Mouse (Mus musculus): Measurements from ENCODE around the gene Duoxa1. TPM values are rescaled to one million over a fixed set of nuclear protein-coding genes. Genes with fewer than 3 reads are reported as not detected.

The Duoxa1 gene
- total and polyA plus RNA-seq, 3 experiments: not detected

GRCm38 (mm10) chr2:122298096-122298499 is 15.4 kb downstream of the Duoxa1 start, which contains the start of gene Duox2:
Gene Duox2, minus strand, starts transcription at chr2:122298449.
- Histone ChIP-seq H3K9ac (ENCODE audit: control insufficient read depth, low read depth, low read length, poor library complexity, severe bottlenecking) (no peak within 1 kb of the TSS), H3K79me2 (ENCODE audit: control insufficient read depth, insufficient read depth, low read length, poor library complexity) (no peaks in the 10 kb centered on the region), H3K9me3 (replicated peaks; ENCODE audit: insufficient read depth, low read length) (no peaks in the 10 kb centered on the region), H3K27me3 (ENCODE audit: control insufficient read depth in 1 of 2, insufficient read depth in 2 of 2, low read length in 2 of 2) (no peaks in the 10 kb centered on the region), H3K4me1 (ENCODE audit: control insufficient read depth in 1 of 2, insufficient read depth in 2 of 2, low read length in 2 of 2) (no peaks in the 10 kb centered on the region), H3K27ac (ENCODE audit: control insufficient read depth, low read depth, low read length) (no peak within 1 kb of the TSS), H3K36me3 (ENCODE audit: control insufficient read depth in 1 of 2, insufficient read depth in 2 of 2, low read length in 2 of 2) (no peaks in the 10 kb centered on the region), H3K4me3 (ENCODE audit: control insufficient read depth in 1 of 2, insufficient read depth in 1 of 2, low read depth in 2 of 2, low read length in 2 of 2) (no peak within 1 kb of the TSS)
- TF ChIP-seq E2F4 (IDR thresholded peaks at IDR 0.05; ENCODE audit: borderline replicate concordance, low read depth, low read length) (no peak), BHLHE40 (IDR thresholded peaks at IDR 0.05; ENCODE audit: borderline replicate concordance, low read depth, low read length) (no peak), UBTF (IDR thresholded peaks at IDR 0.05; ENCODE audit: borderline replicate concordance, insufficient read depth, low read depth, low read length) (no peak), MXI1 (IDR thresholded peaks at IDR 0.05; ENCODE audit: low read depth, low read length) (no peak), ETS1 (IDR thresholded peaks at IDR 0.05; ENCODE audit: low read depth, low read length) (no peak), NELFE (IDR thresholded peaks at IDR 0.05; ENCODE audit: low read depth, low read length) (no peak), ZNF384 (IDR thresholded peaks at IDR 0.05; ENCODE audit: low read depth, low read length) (no peak), SIN3A (IDR thresholded peaks at IDR 0.05; ENCODE audit: low read length) (no peak), JUND (IDR thresholded peaks at IDR 0.05; ENCODE audit: low read depth, low read length) (no peak), ZC3H11A (IDR thresholded peaks at IDR 0.05; ENCODE audit: low read depth, low read length) (no peak), GABPA (IDR thresholded peaks at IDR 0.05; ENCODE audit: low read depth, low read length) (no peak), KAT2A (conservative IDR thresholded peaks at IDR 0.05; ENCODE audit: low read depth, low read length) (no peak), MYC (IDR thresholded peaks at IDR 0.05; ENCODE audit: low read depth, low read length) (no peak), ELF1 (IDR thresholded peaks at IDR 0.05; ENCODE audit: low read depth, low read length) (no peak)
- no peak for DNase-seq (ENCODE audit: low read depth, low spot score)

- Histone ChIP-seq H3K4me1 (ENCODE audit: control insufficient read depth in 1 of 2, insufficient read depth in 2 of 2, low read length in 2 of 2) (no peaks in the 10 kb centered on the region), H3K9ac (ENCODE audit: control insufficient read depth, low read depth, low read length, poor library complexity, severe bottlenecking) (no peak overlapping the region)
These were observed 16.0 kb downstream of the Duoxa1 start for GRCm38 (mm10) chr2:122297271-122298095.

More at GRCm38 (mm10) chr2:122297271-122298095, 16.0 kb downstream of the Duoxa1 start:
- no peak for DNase-seq (ENCODE audit: low read depth, low spot score)
- Histone ChIP-seq H3K27me3 (ENCODE audit: control insufficient read depth in 1 of 2, insufficient read depth in 2 of 2, low read length in 2 of 2) (no peaks in the 10 kb centered on the region), H3K27ac (ENCODE audit: control insufficient read depth, low read depth, low read length) (no peak overlapping the region), H3K4me3 (ENCODE audit: control insufficient read depth in 1 of 2, insufficient read depth in 1 of 2, low read depth in 2 of 2, low read length in 2 of 2) (no peak overlapping the region), H3K36me3 (ENCODE audit: control insufficient read depth in 1 of 2, insufficient read depth in 2 of 2, low read length in 2 of 2) (no peaks in the 10 kb centered on the region), H3K9me3 (replicated peaks; ENCODE audit: insufficient read depth, low read length) (no peaks in the 10 kb centered on the region), H3K79me2 (ENCODE audit: control insufficient read depth, insufficient read depth, low read length, poor library complexity) (no peaks in the 10 kb centered on the region)
- TF ChIP-seq E2F4 (IDR thresholded peaks at IDR 0.05; ENCODE audit: borderline replicate concordance, low read depth, low read length) (no peak), JUND (IDR thresholded peaks at IDR 0.05; ENCODE audit: low read depth, low read length) (no peak), ZNF384 (IDR thresholded peaks at IDR 0.05; ENCODE audit: low read depth, low read length) (no peak), CHD2 (IDR thresholded peaks at IDR 0.05; ENCODE audit: low read length) (no peak), BHLHE40 (IDR thresholded peaks at IDR 0.05; ENCODE audit: borderline replicate concordance, low read depth, low read length) (no peak), ZKSCAN1 (IDR thresholded peaks at IDR 0.05; ENCODE audit: low read depth, low read length) (no peak), KAT2A (conservative IDR thresholded peaks at IDR 0.05; ENCODE audit: low read depth, low read length) (no peak), HCFC1 (IDR thresholded peaks at IDR 0.05; ENCODE audit: low read depth, low read length) (no peak), RAD21 (IDR thresholded peaks at IDR 0.05; ENCODE audit: low read depth, low read length) (no peak), SMC3 (IDR thresholded peaks at IDR 0.05; ENCODE audit: low read depth, low read length) (no peak), GABPA (IDR thresholded peaks at IDR 0.05; ENCODE audit: low read depth, low read length) (no peak), POLR2AphosphoS2 (IDR thresholded peaks at IDR 0.05; ENCODE audit: low read length) (no peak), MXI1 (IDR thresholded peaks at IDR 0.05; ENCODE audit: low read depth, low read length) (no peak), USF2 (IDR thresholded peaks at IDR 0.05; ENCODE audit: borderline replicate concordance in 1 of 2, insufficient read depth in 1 of 2, low read depth in 1 of 2, low read length in 2 of 2) (no peak), POLR2AphosphoS5 (IDR thresholded peaks at IDR 0.05; ENCODE audit: borderline replicate concordance, low read depth, low read length) (no peak), NELFE (IDR thresholded peaks at IDR 0.05; ENCODE audit: low read depth, low read length) (no peak), TBP (IDR thresholded peaks at IDR 0.05; ENCODE audit: low read depth, low read length) (no peak), MEF2A (IDR thresholded peaks at IDR 0.05; ENCODE audit: extremely low read depth, insufficient replicate concordance, low read depth, low read length, poor library complexity, severe bottlenecking) (no peak)

All from MEL (cell line).